Mouse (Mus musculus) testis, postnatal 14 days (tissue): ENCODE results near the gene Aldh18a1.
A peak's percentile ranks its signal among the peaks of the same experiment; 100 is the strongest.
"Not testable (repeated sequence)": the region's sequence is repeated elsewhere in the genome, so short reads cannot be mapped to it uniquely, and the experiment has no call there.

Experiments used
- DNase-seq: peaks from one replicate; pipeline ENCODE4 v3.0.0; 2021; ENCODE audit warnings: low spot score

Gene Aldh18a1

DNA sequence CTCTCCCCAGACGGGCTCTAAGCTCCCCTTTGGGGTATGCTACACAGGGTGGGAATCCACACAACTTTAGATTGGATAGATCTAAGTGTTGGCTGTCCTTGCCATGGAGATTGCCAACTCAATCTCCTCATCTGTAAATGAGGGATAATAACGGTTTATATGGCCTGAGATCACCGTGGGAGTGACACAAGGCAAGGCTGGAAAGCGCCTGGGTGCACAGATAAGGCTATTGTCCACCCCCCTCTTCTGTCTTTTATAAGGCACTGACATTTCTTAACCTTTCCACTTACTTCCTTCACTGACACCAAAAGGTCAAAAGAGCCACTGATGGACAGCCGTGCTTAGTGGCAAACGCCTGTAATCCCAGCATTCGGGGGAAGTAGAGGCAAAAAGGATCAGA, 1.4 kb downstream of the Aldh18a1 start:
- no peak for DNase-seq

DNA sequence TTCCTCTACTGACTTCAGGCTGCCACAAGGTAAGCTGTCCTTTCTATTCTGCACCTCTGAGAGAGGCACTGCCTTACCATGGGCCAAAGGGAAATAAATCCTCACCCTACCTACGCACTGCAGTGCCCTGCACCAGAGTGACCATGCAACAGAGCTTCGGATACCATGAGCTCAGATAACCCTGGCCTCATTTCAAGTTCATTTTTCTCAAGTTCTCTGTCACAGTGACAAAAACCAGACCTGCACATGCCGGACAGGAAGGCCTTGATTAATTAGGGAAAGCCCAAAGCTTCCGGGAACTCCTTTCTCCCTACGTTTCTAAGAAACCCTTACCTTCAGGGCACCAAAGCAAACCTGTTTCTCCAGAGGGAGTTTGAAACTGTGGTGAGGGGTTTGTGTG, 6.6 kb downstream of the Aldh18a1 start:
- no peak for DNase-seq

DNA sequence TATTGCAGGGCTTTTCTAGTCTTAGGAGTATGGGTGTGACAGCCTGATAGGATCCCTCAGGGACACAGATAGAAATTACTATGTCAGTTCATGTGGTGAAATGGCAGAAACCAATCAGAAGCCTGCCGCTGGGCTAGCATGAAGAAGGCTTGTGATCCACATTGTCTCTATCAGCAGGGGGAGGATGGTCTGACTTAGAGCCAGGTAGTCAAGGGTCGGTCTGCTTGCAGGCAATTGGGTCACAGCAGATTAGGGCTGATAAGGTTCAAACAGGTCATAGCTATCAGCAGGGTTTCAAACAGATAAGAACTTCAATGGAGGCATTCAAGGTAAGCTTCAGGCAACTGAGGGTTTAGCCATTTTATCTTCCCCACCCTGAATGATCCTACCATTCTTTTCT, 7.4 kb downstream of the Aldh18a1 start:
- no peak for DNase-seq

DNA sequence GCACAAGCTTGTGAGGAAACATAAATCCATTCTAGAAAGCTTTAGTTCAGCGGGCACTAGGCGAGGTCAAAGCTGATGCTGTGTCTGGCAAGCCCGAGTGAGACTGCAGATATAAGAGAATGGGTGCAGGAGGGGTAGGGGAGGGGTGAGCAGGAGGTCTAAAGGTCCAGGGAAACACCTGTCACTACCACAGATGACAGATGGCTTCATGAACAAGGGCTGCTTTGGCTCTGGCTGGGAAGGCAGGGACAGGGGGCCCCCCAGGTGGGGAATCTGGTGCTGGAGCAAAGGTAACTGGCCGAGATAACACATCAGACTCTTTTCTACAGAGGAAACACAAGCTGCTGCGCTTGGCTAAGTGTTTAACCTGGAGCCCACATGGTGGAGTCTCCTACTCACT, 12.8 kb downstream of the Aldh18a1 start:
- DNase-seq: no peak

DNA sequence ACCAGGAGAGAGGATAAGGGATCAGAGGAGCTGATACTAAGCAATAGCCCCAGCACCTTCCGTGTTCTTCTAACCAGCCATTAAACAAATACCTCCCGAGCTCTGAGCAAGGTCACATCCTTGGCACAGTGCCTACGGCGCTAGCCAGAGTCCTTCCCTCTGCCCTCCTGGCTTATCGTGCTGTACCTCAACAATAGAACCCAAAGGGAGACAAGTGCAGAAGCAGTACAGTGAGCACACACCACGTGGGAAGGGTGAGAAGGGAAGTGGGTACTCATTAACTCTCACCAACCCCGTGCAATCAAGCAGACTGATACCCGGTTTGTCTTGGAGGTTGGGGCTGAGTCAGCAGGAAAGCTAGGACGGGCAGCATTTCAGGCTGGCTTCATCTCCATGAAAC, 17.5 kb downstream of the Aldh18a1 start:
- peak; percentile 45 for DNase-seq

DNA sequence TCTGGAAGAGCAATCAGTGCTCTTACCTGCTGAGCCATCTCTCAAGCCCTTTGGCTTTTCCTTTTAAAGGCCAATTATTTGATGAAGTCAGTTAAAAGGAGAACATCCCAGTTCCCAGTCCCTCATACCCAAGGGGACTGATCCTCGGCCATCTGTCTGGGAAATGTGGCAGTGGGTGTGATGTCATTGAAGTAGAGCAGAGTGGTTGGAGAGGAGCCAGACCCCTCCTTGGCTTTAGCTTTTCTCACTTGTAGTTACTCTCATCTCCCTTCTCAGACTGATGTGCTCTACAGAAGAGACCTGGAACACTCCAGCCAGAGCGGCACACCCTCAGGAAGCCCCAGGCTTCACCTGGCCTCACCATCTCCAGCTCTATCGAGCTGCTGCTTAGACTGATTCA, 20.6 kb downstream of the Aldh18a1 start:
- no peak for DNase-seq

DNA sequence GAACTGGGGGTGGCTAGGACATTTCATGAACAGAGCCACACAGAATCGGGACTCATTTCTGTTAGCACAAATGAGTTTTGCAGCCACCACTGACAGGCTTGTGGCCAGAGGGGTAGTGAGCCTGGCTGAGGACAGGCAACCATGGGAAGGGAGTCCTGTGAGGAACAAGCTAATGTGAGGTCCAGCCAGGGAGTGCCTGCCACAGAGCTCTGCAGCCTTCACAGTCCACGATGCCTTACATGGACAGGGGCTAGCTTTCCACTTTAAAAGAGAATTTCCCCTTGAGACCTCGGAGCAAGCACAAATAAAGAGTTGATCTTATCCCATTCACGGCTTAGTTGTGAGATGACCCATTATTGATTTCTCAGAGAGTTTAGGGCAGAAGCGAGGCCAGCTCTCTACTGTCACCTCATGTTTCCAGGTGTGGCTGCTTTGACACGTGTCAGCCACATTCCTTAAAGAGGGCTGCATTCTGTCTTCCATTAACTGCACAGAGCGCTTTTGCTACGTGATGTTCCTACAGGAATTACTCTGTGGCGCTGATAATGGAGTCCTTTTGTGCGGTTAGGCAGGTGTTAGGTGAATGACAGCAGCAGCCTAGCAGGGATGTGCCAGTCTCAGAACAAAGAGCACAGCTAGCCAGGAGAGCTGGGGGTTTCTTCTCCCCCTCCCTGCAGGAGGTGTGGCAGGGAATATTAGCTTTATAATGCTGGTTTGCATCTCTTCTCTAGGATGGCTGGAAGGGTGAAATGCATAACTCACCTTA, 24.2 kb downstream of the Aldh18a1 start:
- no peak for DNase-seq

DNA sequence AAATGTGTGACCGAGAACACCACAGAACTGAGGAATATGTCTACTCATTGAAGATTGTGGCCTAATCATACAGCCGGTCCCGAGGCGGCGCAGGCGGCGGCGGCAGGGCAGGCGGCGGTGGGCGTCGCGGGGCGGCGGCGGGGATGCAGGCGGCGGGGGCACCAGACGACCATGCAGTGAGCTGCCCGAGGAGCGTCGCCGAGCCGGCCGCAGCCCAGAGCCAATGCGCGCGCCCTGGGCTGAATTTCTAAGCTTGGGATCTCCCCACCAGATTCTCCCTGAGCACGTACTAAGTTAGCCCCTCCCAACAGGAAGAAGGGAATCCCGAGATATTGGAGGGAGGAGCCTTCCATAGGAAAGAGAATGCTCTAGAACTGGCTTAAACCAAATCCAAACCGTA, 26.7 kb downstream of the Aldh18a1 start:
- not testable (repeated sequence) for DNase-seq

DNA sequence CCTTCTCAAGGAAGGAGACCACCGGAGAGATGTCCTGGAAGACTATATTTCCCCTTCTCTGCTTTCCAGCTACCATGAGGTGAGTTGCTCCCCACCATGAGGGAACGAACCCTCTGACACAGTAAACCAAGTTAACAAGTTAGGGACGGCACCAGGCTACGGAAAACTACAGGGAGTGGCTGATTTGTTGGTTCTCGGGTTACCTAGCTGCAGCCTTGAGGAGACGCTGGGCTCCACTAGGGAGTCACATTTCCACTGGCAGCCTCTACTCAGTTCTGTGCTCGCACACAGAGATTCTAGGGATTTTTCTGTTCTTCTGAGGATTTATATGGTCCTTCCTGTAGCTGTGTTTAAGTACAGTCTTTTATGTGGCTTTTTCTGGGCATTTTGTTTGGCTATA, 32.2 kb downstream of the Aldh18a1 start:
- no peak for DNase-seq

DNA sequence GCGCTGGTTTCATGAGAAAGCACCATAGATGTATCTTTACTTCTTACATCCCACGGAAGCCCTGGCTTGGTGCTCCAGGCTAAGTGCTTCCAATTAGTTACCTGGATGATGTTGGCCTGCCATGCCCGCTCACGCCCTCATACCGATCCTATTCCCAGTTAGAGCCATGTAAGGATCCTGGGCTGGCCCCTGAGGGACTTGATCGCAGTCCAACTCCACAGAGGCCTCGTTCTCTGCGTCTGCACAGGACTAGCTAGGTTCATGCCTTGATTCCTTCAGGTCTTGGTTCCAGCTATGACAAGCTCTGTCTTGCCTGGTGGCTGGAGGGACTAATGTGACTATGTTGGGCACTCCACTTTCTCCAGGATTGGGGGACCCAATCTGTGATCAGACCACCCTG, 33.1 kb downstream of the Aldh18a1 start:
- DNase-seq: no peak

DNA sequence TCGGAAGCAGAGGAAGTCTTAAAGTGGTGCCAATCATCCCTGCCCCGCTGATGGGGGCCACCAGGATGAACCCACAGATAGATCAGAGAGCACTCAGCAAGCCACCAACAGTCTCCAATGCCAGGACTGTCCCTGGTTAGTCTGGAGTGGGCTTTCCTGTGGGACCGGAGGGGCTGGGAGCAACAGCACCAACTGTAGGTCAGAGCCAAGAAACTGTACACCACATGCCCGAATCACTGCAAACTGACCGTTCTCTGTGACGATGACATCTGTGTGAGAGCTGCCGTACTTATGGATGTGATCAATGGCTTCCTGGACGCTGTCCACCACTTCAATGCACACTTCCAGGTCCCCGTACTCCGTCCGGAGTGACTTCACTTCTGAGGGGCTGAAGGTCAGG, 33.9 kb downstream of the Aldh18a1 start:
- DNase-seq: no peak

DNA sequence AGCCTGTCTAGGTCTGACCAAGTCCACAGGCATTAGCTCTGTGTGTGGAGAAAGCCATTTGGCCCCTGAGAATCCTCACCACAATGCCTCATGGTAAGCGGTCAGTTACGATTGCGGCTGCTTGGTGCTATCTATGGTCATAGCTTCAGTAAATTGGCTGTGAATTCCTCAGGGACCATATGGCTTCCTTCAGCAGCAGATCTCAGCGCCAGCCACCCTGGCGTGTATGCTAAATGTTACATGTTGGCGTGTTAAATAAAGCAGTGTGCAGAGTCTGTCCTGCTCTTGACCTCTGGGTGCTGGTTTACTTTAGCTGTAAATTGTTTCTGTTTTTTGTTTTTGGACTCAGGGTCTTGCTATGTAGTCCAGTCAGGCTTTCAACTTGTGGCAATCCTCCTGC, 34.4 kb downstream of the Aldh18a1 start:
- DNase-seq: no peak

DNA sequence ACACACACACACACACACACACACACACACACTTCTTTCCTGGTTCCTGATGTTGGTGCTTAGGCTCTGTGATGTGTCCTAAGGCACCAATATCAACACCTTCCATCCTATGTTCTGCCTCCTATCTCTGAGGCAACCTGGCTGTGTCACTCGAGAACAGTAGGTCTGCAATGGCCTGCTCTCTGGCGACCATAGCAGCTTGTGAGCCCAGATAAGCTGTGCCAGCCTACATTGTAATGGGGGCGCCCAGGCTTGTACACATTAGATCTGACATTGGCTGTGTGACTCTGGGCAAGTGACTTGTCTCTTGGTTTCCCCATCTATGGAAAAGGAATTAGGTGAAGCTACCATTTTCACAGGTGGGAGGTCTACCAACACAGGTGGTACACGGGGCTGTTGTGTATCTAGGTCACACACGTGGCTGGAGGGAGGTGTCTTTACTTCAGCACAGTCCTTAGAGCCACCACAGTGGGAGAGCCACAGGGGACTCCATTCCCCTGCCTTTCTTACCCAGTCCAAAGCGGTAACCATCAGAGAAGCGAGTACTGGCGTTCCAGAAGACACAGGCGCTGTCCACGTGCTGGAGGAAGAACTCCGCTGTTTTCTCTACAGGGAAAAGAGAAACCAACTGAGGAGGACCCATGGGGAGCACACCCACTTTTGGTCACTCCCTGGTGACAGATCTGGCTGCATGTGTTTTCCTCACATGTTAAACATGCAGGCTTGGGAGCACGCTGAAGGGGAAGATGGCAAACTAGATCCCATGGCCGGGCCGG, 35.1 kb downstream of the Aldh18a1 start:
- no peak for DNase-seq

DNA sequence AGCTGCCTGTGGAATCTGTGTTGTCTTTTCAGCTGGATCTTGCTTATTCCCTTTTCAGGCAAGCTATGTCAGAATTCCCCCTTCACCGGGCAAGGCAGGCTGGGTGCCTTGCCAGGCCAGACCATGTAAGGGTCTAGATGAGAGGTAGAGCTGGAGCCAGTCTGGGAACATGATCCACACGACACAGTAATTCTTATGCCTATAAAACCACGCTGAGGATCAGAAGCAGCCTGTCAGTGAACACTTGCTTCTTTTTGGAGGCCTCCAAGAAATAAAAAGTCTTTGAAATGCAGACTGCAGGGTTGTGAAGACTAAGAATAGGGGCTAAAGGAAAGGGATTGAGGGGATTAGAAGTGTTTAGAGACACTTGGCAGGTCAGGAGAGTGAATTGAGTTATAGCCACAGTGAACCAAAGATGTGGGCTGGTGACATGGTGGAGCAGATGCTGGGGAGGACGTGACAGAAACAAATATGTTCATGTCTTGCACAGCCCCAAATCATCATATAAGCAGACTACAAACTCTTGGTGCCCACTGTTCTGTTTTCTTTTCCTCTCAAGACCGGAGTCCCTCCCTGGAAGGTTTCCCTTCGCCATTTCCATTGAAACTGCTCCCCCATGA, 38.6 kb downstream of the Aldh18a1 start:
- no peak for DNase-seq

DNA sequence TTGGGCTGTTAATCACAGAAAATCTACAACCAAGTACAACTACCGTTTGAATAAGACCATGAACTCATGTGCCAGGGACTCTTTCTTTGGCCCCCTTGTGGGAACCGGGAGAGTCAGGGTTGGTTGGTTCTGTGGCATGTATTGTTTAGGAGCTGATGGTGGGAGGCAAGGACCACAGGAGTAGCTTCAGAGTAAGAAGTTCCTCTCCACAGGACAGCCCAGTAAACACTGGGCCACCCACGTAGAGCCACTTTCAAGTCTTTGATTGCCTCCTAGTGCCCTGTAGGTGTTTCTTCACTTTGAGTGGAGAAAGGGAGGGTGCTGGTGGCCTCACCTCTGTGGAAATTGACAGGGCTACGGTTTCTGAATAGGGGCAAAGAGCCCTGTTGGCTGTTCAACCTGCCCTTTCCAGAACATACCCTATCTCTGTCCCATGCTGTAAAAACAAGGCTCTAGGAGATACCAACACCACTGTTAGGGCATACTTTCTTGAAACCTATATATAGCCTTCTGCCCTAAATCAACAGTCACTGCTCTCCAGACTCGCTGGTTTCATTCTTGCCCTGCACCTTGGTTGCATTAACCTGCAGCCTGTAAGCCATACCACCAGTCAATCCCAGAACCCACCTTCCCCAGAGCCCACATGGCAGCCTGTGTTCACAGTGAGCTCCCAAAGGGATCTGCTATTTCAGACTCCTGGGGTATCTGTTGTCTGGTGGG, 39.3 kb downstream of the Aldh18a1 start:
- no peak for DNase-seq

DNA sequence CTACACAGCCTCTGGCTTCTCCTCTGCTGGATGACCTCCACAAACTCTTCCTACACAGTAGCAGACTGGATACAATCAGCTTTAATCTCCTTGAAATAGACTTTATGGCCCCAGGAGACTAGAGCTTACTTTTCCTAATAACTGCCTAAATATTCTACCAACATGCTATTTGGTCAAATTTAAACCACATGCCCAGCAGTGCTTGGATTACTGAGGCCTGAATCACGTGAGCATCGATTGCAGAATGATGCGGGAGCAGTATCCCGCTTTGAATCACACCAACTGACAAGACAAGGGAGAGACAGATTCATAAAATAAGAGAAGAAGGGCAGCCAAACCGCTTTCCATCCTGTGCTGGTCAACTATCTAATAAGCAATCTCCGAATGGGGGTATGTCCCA, 39.9 kb downstream of the Aldh18a1 start:
- no peak for DNase-seq

DNA sequence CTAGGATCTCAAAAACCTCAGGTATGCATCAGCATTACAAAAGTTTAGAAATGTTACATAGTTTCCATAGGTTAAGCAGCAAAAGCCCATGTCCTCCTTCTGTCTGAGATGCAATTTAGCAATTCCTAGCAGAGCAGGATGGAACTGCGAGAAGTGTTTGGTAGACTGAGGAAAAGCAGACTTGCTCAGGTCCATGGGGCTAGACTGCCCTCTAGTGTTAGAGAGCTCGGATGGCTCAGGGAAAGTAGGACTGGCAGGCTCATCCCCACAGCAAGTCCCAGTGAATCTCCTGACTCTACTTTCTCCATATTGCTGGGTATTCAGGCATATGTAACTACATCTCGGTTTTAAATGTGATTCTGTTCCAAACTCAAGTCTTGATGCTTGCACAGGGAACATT, 43.4 kb downstream of the Aldh18a1 start:
- DNase-seq: peak; percentile 24

DNA sequence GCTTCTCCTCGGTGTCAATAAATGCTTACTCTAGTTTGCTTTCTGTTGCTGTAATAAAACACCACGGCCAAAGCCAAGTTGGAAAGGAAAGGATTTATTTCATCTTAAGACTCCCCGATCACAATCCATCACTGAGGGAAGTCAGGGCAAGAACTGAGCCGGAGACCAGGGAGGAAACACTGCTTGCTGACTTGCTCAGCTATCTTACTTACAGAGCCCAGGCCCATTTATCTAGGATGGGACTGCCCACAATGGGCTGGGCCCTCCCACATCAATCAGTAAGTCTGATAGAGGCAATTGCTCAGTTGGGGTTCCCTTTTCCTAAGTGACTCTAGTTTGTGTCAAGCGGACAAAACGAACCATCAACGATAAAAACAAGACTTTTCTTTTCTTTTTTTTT, 45.5 kb downstream of the Aldh18a1 start:
- no peak for DNase-seq

DNA sequence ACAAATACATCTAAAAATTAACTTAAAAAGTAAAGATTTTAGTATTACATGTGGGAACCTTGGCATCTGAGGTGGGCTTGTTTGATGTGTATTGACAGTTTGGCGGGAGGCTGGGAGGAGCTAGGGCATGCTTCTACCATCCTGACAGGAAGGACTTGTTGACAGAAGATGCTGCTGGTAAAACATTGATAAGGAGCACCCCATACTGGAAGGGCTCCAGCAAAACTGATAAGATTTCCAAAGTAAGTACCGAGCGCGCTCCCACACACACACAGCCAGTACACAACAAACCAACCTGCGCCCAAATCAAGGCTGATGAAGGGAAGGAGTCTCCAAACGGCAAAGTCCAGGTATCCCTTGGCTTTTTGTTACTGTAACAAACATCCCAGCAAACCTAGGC, 51.7 kb downstream of the Aldh18a1 start:
- DNase-seq: no peak

DNA sequence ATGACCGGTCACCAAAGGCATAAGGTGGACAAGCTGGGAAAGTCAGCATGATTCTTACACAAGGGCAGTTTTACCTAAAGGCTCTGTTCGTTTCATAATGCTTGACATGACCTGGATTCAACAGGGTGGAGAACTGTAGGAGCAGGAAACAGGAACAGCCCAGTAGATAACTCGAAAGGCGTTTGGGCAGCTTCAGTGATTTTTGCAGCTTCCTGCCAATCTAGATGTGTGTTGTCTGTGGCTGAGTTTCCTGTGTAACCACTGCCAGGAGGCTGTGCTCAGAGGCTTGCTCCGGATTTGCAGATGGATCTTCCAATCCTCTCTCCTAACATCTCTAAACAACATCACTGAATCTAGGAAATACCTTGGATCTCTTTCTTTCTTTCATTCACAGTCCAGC, 55.7 kb downstream of the Aldh18a1 start:
- DNase-seq: no peak

DNA sequence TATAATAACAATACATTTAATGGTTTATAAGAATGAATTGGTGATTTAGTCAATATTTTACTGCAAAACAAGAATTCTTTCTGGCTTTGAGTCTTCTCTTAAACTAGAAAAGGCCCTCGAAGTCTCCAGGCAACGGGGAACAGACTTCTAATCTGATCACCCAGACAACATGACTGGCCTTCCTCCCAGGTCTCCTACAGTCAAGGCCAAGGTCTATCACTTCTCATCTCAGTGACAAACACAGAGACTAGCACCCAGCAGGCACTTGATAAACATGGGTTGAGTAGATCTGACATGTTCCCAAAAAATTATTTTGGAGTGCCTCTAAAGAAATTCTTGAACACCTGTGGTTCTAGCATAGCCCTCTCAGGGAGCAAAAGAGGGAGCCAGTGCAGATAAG, 57.9 kb downstream of the Aldh18a1 start:
- DNase-seq: no peak

DNA sequence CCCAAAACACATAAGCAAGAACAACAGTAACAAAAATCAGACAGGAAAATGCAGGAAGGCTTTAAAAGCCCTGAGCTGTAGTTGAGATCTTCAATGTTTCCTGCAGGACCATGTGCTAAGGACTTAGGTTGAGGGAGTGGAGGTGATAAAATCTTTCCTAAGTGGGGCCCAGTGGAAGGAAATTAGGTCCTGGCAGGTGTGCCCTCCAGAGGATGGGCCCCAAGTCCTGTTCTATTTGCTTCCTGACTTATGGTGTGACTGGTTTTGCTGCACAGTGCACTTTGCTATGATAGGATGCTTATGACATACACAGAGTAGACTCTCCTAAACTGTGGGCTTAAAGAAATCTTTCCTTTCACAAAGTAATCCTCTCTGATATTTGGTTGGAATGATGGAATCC, 60.0 kb downstream of the Aldh18a1 start:
- no peak for DNase-seq
